Mouse (Mus musculus) CH12.LX (cell line): Measurements from ENCODE around the gene Pdia4. TPM values are rescaled to one million over a fixed set of nuclear protein-coding genes. Genes with fewer than 3 reads are reported as not detected.

Source experiments
- DNase-seq: peaks from one replicate; pipeline ENCODE4 v3.0.0-alpha.2; 2013; ENCODE audit errors: extremely low read depth
- H3K27ac ChIP-seq: 2 replicates; pipeline ENCODE4 v1.5.1; 2012; ENCODE audit warnings: low read depth, mild to moderate bottlenecking, control low read depth, moderate library complexity; ENCODE audit not compliant: insufficient read depth
- H3K27me3 ChIP-seq: replicated peaks from 2 replicates; pipeline ENCODE3; 2012; ENCODE audit warnings: inconsistent platforms
- H3K36me3 ChIP-seq, 2 experiments: replicated peaks in 1 of 2; 2 replicates each; pipeline versions ENCODE3 to v1.6.1; 2012; ENCODE audit warnings: inconsistent platforms in 1 of 2, low read length in 1 of 2, mild to moderate bottlenecking in 1 of 2, mixed read lengths in 1 of 2, moderate library complexity in 1 of 2; ENCODE audit not compliant: control insufficient read depth in 1 of 2, insufficient read depth in 1 of 2
- H3K4me1 ChIP-seq, 2 experiments: 2 replicates each; pipeline ENCODE4 v1.6.1; 2012; ENCODE audit warnings: inconsistent platforms in 1 of 2, moderate library complexity in 1 of 2; ENCODE audit not compliant: insufficient read depth in 2 of 2, control insufficient read depth in 1 of 2
- H3K4me2 ChIP-seq: 2 replicates; pipeline ENCODE4 v1.6.1; 2012; ENCODE audit warnings: low read depth, mild to moderate bottlenecking, control low read depth; ENCODE audit not compliant: poor library complexity, insufficient read depth, severe bottlenecking
- H3K4me3 ChIP-seq, 3 experiments: fragments of 150-350 bp in 1 of 3; sonication (generic) in 1 of 3; replicated peaks in 1 of 3; 2 replicates each; pipeline versions ENCODE3 to v1.5.1; 2011 to 2012; ENCODE audit warnings: low read depth in 2 of 3, low read length in 2 of 3, mild to moderate bottlenecking in 2 of 3, moderate library complexity in 2 of 3, control low read depth in 1 of 3, improper control_type of control experiment in 1 of 3, inconsistent platforms in 1 of 3, mixed read lengths in 1 of 3; ENCODE audit not compliant: poor library complexity in 1 of 3
- H3K79me2 ChIP-seq: replicated peaks from 2 replicates; pipeline ENCODE4 v1.6.1; 2012; ENCODE audit warnings: mild to moderate bottlenecking, moderate library complexity; ENCODE audit not compliant: control insufficient read depth, poor library complexity, insufficient read depth, severe bottlenecking; ENCODE audit errors: extremely low read depth
- H3K9ac ChIP-seq: 2 replicates; pipeline ENCODE4 v1.6.1; 2012; ENCODE audit warnings: low read depth, mild to moderate bottlenecking, control low read depth, moderate library complexity; ENCODE audit not compliant: insufficient read depth
- H3K9me3 ChIP-seq: replicated peaks from 2 replicates; pipeline ENCODE3; 2012; ENCODE audit warnings: low read length, inconsistent platforms, mixed read lengths
- BHLHE40 ChIP-seq: IDR thresholded peaks from 2 replicates; pipeline ENCODE4 v1.6.1; 2011; ENCODE audit warnings: mild to moderate bottlenecking, low read depth, low read length, improper control_type of control experiment
- CHD1 ChIP-seq: IDR thresholded peaks from 2 replicates; pipeline ENCODE4 v1.6.1; 2012; ENCODE audit warnings: low read depth, low read length, improper control_type of control experiment, inconsistent platforms
- CHD2 ChIP-seq: IDR thresholded peaks from 2 replicates; pipeline ENCODE4 v1.6.1; 2011; ENCODE audit warnings: low read length, improper control_type of control experiment
- CTCF ChIP-seq, 2 experiments: IDR thresholded peaks in 1 of 2; conservative IDR thresholded peaks in 1 of 2; 2 replicates each; pipeline ENCODE4 v1.5.1; 2011 to 2012; ENCODE audit warnings: low read depth in 2 of 2, low read length in 2 of 2, improper control_type of control experiment in 1 of 2, inconsistent platforms in 1 of 2, mild to moderate bottlenecking in 1 of 2, moderate library complexity in 1 of 2
- E2F4 ChIP-seq: IDR thresholded peaks from 2 replicates; pipeline ENCODE4 v1.6.1; 2011; ENCODE audit warnings: low read depth, low read length, improper control_type of control experiment; ENCODE audit not compliant: insufficient replicate concordance
- ELF1 ChIP-seq: IDR thresholded peaks from 2 replicates; pipeline ENCODE4 v1.6.1; 2014; ENCODE audit warnings: low read depth, mild to moderate bottlenecking, inconsistent platforms, low read length, improper control_type of control experiment
- ETS1 ChIP-seq: conservative IDR thresholded peaks from 2 replicates; pipeline ENCODE4 v1.6.1; 2012; ENCODE audit warnings: low read depth, mild to moderate bottlenecking, inconsistent platforms, low read length, improper control_type of control experiment, moderate library complexity
- GABPA ChIP-seq: IDR thresholded peaks from 2 replicates; pipeline ENCODE4 v1.6.1; 2012; ENCODE audit warnings: low read depth, low read length, improper control_type of control experiment, inconsistent platforms; ENCODE audit not compliant: insufficient replicate concordance
- HCFC1 ChIP-seq: IDR thresholded peaks from 2 replicates; pipeline ENCODE4 v1.6.1; 2012; ENCODE audit warnings: low read depth, mild to moderate bottlenecking, inconsistent platforms, low read length, improper control_type of control experiment
- IRF4 ChIP-seq: IDR thresholded peaks from 2 replicates; pipeline ENCODE4 v1.6.1; 2014; ENCODE audit warnings: low read depth, mild to moderate bottlenecking, inconsistent platforms, low read length, improper control_type of control experiment
- JUN ChIP-seq: IDR thresholded peaks from 2 replicates; pipeline ENCODE4 v1.6.1; 2011; ENCODE audit warnings: low read depth, mild to moderate bottlenecking, low read length, improper control_type of control experiment, moderate library complexity; ENCODE audit not compliant: insufficient read depth
- KAT2A ChIP-seq: IDR thresholded peaks from 2 replicates; pipeline ENCODE4 v1.6.1; 2012; ENCODE audit warnings: low read length, improper control_type of control experiment, inconsistent platforms; ENCODE audit not compliant: insufficient replicate concordance
- MAFK ChIP-seq: IDR thresholded peaks from 2 replicates; pipeline ENCODE4 v1.6.1; 2011; ENCODE audit warnings: low read length, improper control_type of control experiment; ENCODE audit not compliant: insufficient replicate concordance
- MAX ChIP-seq: IDR thresholded peaks from 2 replicates; pipeline ENCODE4 v1.6.1; 2011; ENCODE audit warnings: low read length, improper control_type of control experiment
- MAZ ChIP-seq: IDR thresholded peaks from 2 replicates; pipeline ENCODE4 v1.6.1; 2012; ENCODE audit warnings: low read depth, mild to moderate bottlenecking, inconsistent platforms, low read length, improper control_type of control experiment, moderate library complexity
- MEF2A ChIP-seq: IDR thresholded peaks from 2 replicates; pipeline ENCODE4 v1.6.1; 2014; ENCODE audit warnings: low read depth, mild to moderate bottlenecking, inconsistent platforms, low read length, improper control_type of control experiment, borderline replicate concordance
- MXI1 ChIP-seq: IDR thresholded peaks from 2 replicates; pipeline ENCODE4 v1.6.1; 2011; ENCODE audit warnings: mild to moderate bottlenecking, low read depth, low read length, improper control_type of control experiment
- MYC ChIP-seq: IDR thresholded peaks from 2 replicates; pipeline ENCODE4 v1.6.1; 2011; ENCODE audit warnings: low read depth, mild to moderate bottlenecking, improper control_type of control experiment, low read length
- NELFE ChIP-seq: IDR thresholded peaks from 2 replicates; pipeline ENCODE4 v1.6.1; 2011; ENCODE audit warnings: low read depth, low read length, improper control_type of control experiment
- NRF1 ChIP-seq: IDR thresholded peaks from 2 replicates; pipeline ENCODE4 v1.6.1; 2014; ENCODE audit warnings: low read depth, mild to moderate bottlenecking, inconsistent platforms, low read length, improper control_type of control experiment, moderate library complexity
- PAX5 ChIP-seq: IDR thresholded peaks from 2 replicates; pipeline ENCODE4 v1.6.1; 2012; ENCODE audit warnings: low read length, inconsistent platforms, mixed read lengths
- POLR2A ChIP-seq: IDR thresholded peaks from 2 replicates; pipeline ENCODE4 v1.6.1; 2011; ENCODE audit warnings: low read depth, mild to moderate bottlenecking, improper control_type of control experiment, low read length
- POLR2AphosphoS2 ChIP-seq: IDR thresholded peaks from 2 replicates; pipeline ENCODE4 v1.6.1; 2011; ENCODE audit warnings: low read depth, low read length, improper control_type of control experiment
- RAD21 ChIP-seq: IDR thresholded peaks from 2 replicates; pipeline ENCODE4 v1.6.1; 2011; ENCODE audit warnings: low read depth, mild to moderate bottlenecking, low read length, improper control_type of control experiment, moderate library complexity
- SIN3A ChIP-seq: IDR thresholded peaks from 2 replicates; pipeline ENCODE4 v1.6.1; 2012; ENCODE audit warnings: low read length, improper control_type of control experiment, inconsistent platforms
- SMC3 ChIP-seq: IDR thresholded peaks from 2 replicates; pipeline ENCODE4 v1.6.1; 2011; ENCODE audit warnings: low read depth, low read length, improper control_type of control experiment
- TBP ChIP-seq: conservative IDR thresholded peaks from 2 replicates; pipeline ENCODE4 v1.6.1; 2011; ENCODE audit warnings: low read depth, low read length, improper control_type of control experiment
- TCF12 ChIP-seq: IDR thresholded peaks from 2 replicates; pipeline ENCODE4 v1.6.1; 2014; ENCODE audit warnings: low read depth, mild to moderate bottlenecking, inconsistent platforms, low read length, improper control_type of control experiment
- UBTF ChIP-seq: IDR thresholded peaks from 2 replicates; pipeline ENCODE4 v1.6.1; 2012; ENCODE audit warnings: low read depth, mild to moderate bottlenecking, inconsistent platforms, low read length, improper control_type of control experiment, moderate library complexity
- USF1 ChIP-seq: IDR thresholded peaks from 2 replicates; pipeline ENCODE4 v1.6.1; 2014; ENCODE audit warnings: low read depth, mild to moderate bottlenecking, inconsistent platforms, low read length, improper control_type of control experiment
- ZMIZ1 ChIP-seq: IDR thresholded peaks from 2 replicates; pipeline ENCODE4 v1.6.1; 2012; ENCODE audit warnings: low read depth, mild to moderate bottlenecking, inconsistent platforms, low read length, improper control_type of control experiment
- dilution Hi-C: fragments of 300-500 bp; cut with MboI; formaldehyde crosslinking; loops from 2 replicates; pipeline ENCODE4 v1.14.3; 2020; ENCODE audit warnings: low sequenced_read_pairs; ENCODE audit not compliant: extremely low pct_unique_long_range_greater_than_20kb, extremely low pct_ligation_motif_present
- in situ Hi-C: fragments of 300-500 bp; cut with MboI; formaldehyde crosslinking; loops from 3 replicates; pipeline ENCODE4 v1.14.3; 2019; ENCODE audit warnings: low sequenced_read_pairs, low pct_ligation_motif_present, low pct_unique_long_range_greater_than_20kb, mixed read lengths
- polyA plus RNA-seq: library from polyadenylated mRNA; unstranded; fragments of >175 nt; gene quantifications from 2 replicates; pipeline ENCODE4 v1.2.1, GENCODE M21; 2012; ENCODE audit warnings: low read depth; ENCODE audit not compliant: insufficient read length
- total RNA-seq, 2 experiments: library from RNA; depleted of rRNA; stranded (reverse); fragments of 300-350 nt in 1 of 2; fragments of >200 nt in 1 of 2; gene quantifications; 2 replicates each; pipeline ENCODE4 v1.2.3; 2012 to 2014

Pdia4 gene
- total RNA-seq (2012; rRNA removed) (186 and 259 TPM in 2 replicates), total RNA-seq (2014; rRNA removed) (239 and 242 TPM in 2 replicates), polyA plus RNA-seq (204 and 205 TPM in 2 replicates)

- H3K9me3 ChIP-seq, result no peaks in the 10 kb centered on the region
- H3K27me3 ChIP-seq, result no peaks in the 10 kb centered on the region
- H3K9ac ChIP-seq, result peak within 1 kb of the TSS; percentile 98
- dilution Hi-C loops, result no loop called here
- peak within 1 kb of the TSS; percentile 69 to 97 (median 91) for H3K4me3 ChIP-seq
- peaks cover 9 to 20% of the 10 kb centered on the region in 2 experiments for H3K4me1 ChIP-seq
- in situ Hi-C loops, result no loop called here
- TF ChIP-seq POLR2A (peak; percentile 85), KAT2A (0 out of 2 replicates have a peak, but pooled peaks have one; percentile 51), POLR2AphosphoS2 (peak; percentile 90), GABPA (no peak), JUN (no peak), ETS1 (peak; percentile 14; the same call in 1 of the 2 replicates), NRF1 (peak; percentile 66), MAFK (no peak), CHD1 (0 out of 2 replicates have a peak, but pooled peaks have one; percentile 9), MEF2A (peak; percentile 17; the same call in 1 of the 2 replicates), SIN3A (peak; percentile 92), TBP (peak; percentile 88), TCF12 (peak; percentile 80), MYC (peak; percentile 100), SMC3 (no peak), MXI1 (peak; percentile 98), NELFE (peak; percentile 88), UBTF (peak; percentile 85), CHD2 (peak; percentile 39; the same call in 1 of the 2 replicates), ELF1 (peak; percentile 81), MAX (peak; percentile 99), IRF4 (peak; percentile 50; the same call in 1 of the 2 replicates), CTCF (conservative IDR thresholded peaks at IDR 0.05 in 1 of 2, IDR thresholded peaks at IDR 0.05 in 1 of 2; ENCODE audit: low read depth in 2 of 2, low read length in 2 of 2) (no peak), RAD21 (no peak), MAZ (peak; percentile 81; the same call in 1 of the 2 replicates), BHLHE40 (peak; percentile 85), E2F4 (no peak), HCFC1 (peak; percentile 59), ZMIZ1 (peak; percentile 86), USF1 (peak; percentile 14; the same call in 1 of the 2 replicates), PAX5 (no peak)
- H3K36me3 ChIP-seq, result no peaks in the 10 kb centered on the region
- peaks cover 46% of the 10 kb centered on the region for H3K79me2 ChIP-seq
- H3K27ac ChIP-seq, result peak within 1 kb of the TSS; percentile 75
- H3K4me2 ChIP-seq, result peak within 1 kb of the TSS; percentile 100
- DNase-seq, result peak; percentile 99
Measured at GRCm38 (mm10) chr6:47813257-47813878, at the start of gene Pdia4. Gene Pdia4 (minus strand): TSS chr6:47813430.
